Mouse (Mus musculus) midbrain, postnatal 0 days (tissue): ENCODE results near the gene Dner. TPM values are rescaled to one million over a fixed set of nuclear protein-coding genes. Genes with fewer than 3 reads are reported as not detected.

ENCODE experiments used
- ATAC-seq: fragments of 200-750 bp; cut with Nextera tagmentation; 2 replicates; pipeline ENCODE4 v1.8.0; 2017; ENCODE audit warnings: moderate number of reproducible peaks, mild to moderate bottlenecking, moderate TSS enrichment, moderate library complexity; ENCODE audit not compliant: low FRiP score
- DNase-seq: peaks from one replicate; pipeline ENCODE4 v3.0.0-alpha.2; 2015; ENCODE audit warnings: low spot score
- H3K27ac ChIP-seq: fragments of 300-500 bp; sonication (generic); 2 replicates; pipeline ENCODE4 v1.5.1; 2014; ENCODE audit warnings: low read depth, mild to moderate bottlenecking, low read length, mixed read lengths
- H3K27me3 ChIP-seq: fragments of 300-500 bp; sonication (generic); 2 replicates; pipeline ENCODE4 v1.6.1; 2014; ENCODE audit warnings: low read length, control low read depth, mixed read lengths; ENCODE audit not compliant: insufficient read depth
- H3K36me3 ChIP-seq: fragments of 300-500 bp; sonication (generic); 2 replicates; pipeline ENCODE4 v1.6.1; 2014; ENCODE audit warnings: low read length, control low read depth, mixed read lengths; ENCODE audit not compliant: insufficient read depth
- H3K4me1 ChIP-seq: fragments of 300-500 bp; sonication (generic); 2 replicates; pipeline ENCODE4 v1.6.1; 2014; ENCODE audit warnings: mild to moderate bottlenecking, control low read depth, antibody characterized with exemption, low read length, mixed read lengths; ENCODE audit not compliant: insufficient read depth
- H3K4me2 ChIP-seq: fragments of 300-500 bp; sonication (generic); 2 replicates; pipeline ENCODE4 v1.6.1; 2014; ENCODE audit warnings: low read depth, mild to moderate bottlenecking, low read length, mixed read lengths; ENCODE audit not compliant: poor library complexity, severe bottlenecking
- H3K4me3 ChIP-seq: fragments of 300-500 bp; sonication (generic); 2 replicates; pipeline ENCODE4 v1.5.1; 2014; ENCODE audit warnings: low read depth, mild to moderate bottlenecking, low read length, moderate library complexity
- H3K9ac ChIP-seq: fragments of 300-500 bp; sonication (generic); replicated peaks from 2 replicates; pipeline ENCODE4 v1.6.1; 2014; ENCODE audit warnings: mild to moderate bottlenecking, low read length, moderate library complexity, mixed read lengths; ENCODE audit not compliant: poor library complexity, severe bottlenecking
- H3K9me3 ChIP-seq: fragments of 300-500 bp; sonication (generic); 2 replicates; pipeline ENCODE4 v1.6.1; 2016; ENCODE audit warnings: low read length, control low read depth
- CTCF ChIP-seq: IDR thresholded peaks from 2 replicates; pipeline ENCODE4 v1.5.1; 2016; ENCODE audit warnings: antibody characterized with exemption, mild to moderate bottlenecking
- WGBS: fragments of 180-500 bp; shearing (Covaris S2); extraction: QIAGEN DNeasy Blood & Tissue Kit; methylation state at CpG from one replicate; pipeline ENCODE4 v1.1.7; 2014; 5-methylcytosine and 5-hydroxymethylcytosine counted together
- microRNA-seq: library from miRNA; unstranded; fragments of <30 nt; microRNA quantifications from one replicate; pipeline ENCODE4, GENCODE M21; 2016; ENCODE audit warnings: borderline number of aligned reads
- polyA plus RNA-seq: library from polyadenylated mRNA; unstranded; fragments of >200 nt; fragmentation: Nextera tagmentation; extraction: Ambion mirVana; gene quantifications from 2 replicates; pipeline ENCODE4 v1.2.1, GENCODE M21; 2015
- total RNA-seq: library from RNA; depleted of rRNA; stranded (reverse); fragments of >200 nt; gene quantifications from 2 replicates; pipeline ENCODE4 v1.2.3, GENCODE M21; 2014; rRNA removed

Gene Dner
- total and polyA plus RNA-seq, 2 experiments from 2014 or later, result 321 to 323 TPM

- ATAC-seq (no peak), DNase-seq (no peak)
- Histone ChIP-seq H3K27me3 (no peaks in the 10 kb centered on the region), H3K9ac (no peak overlapping the region), H3K36me3 (no peaks in the 10 kb centered on the region), H3K4me1 (no peaks in the 10 kb centered on the region), H3K4me2 (no peak overlapping the region), H3K4me3 (no peak overlapping the region), H3K9me3 (no peaks in the 10 kb centered on the region), H3K27ac (no peak overlapping the region)
- no peak for TF ChIP-seq CTCF
- 47% methylated on average over 3 of the region's 3 CpGs for WGBS
Measured at GRCm38 (mm10) chr1:84325309-84325708, 370.7 kb downstream of the Dner start.

- H3K4me3 ChIP-seq, result no peak overlapping the region
- H3K36me3 ChIP-seq, result no peaks in the 10 kb centered on the region
- no peaks in the 10 kb centered on the region for H3K9me3 ChIP-seq
- no peak for DNase-seq
- WGBS, result 61% methylated on average over 4 of the region's 4 CpGs
- no peak for TF ChIP-seq CTCF
- no peak overlapping the region for H3K9ac ChIP-seq
- no peak overlapping the region for H3K27ac ChIP-seq
- no peaks in the 10 kb centered on the region for H3K4me1 ChIP-seq
- no peak overlapping the region for H3K4me2 ChIP-seq
- H3K27me3 ChIP-seq, result no peaks in the 10 kb centered on the region
- no peak for ATAC-seq
Measured at GRCm38 (mm10) chr1:84321327-84321726, 374.7 kb downstream of the Dner start.

Small RNA genes within 50 kb of the gene (microRNA-seq; reads per million reads assigned to microRNA genes)
- gene Mir5126, result 4.0 reads per million, percentile 6 among the genes with 10 or more reads in this experiment

Other genes with a start within 250 kb of the Dner start
- 1.3 and 2.6 TPM in 2 replicates for gene Fbxo36, start 143.6 kb upstream of the Dner start, total RNA-seq
- gene Fbxo36, start 143.6 kb upstream of the Dner start, polyA plus RNA-seq, result 6.7 and 7.4 TPM in 2 replicates
- 120 and 154 TPM in 2 replicates for gene Trip12, start 144.3 kb upstream of the Dner start, total RNA-seq
- gene Trip12, start 144.3 kb upstream of the Dner start, polyA plus RNA-seq, result 23.8 and 37.1 TPM in 2 replicates
- 19.7 and 21.9 TPM in 2 replicates for gene Slc16a14, start 238.9 kb upstream of the Dner start, total RNA-seq
- 16.3 and 17.5 TPM in 2 replicates for gene Slc16a14, start 238.9 kb upstream of the Dner start, polyA plus RNA-seq